Mouse (Mus musculus): ENCODE data around the gene Ank3. TPM values are rescaled to one million over a fixed set of nuclear protein-coding genes. Genes with fewer than 3 reads are reported as not detected.

Ank3 gene
- polyA plus RNA-seq, 1 experiment from 2014 or later: 68.1 TPM

DNA sequence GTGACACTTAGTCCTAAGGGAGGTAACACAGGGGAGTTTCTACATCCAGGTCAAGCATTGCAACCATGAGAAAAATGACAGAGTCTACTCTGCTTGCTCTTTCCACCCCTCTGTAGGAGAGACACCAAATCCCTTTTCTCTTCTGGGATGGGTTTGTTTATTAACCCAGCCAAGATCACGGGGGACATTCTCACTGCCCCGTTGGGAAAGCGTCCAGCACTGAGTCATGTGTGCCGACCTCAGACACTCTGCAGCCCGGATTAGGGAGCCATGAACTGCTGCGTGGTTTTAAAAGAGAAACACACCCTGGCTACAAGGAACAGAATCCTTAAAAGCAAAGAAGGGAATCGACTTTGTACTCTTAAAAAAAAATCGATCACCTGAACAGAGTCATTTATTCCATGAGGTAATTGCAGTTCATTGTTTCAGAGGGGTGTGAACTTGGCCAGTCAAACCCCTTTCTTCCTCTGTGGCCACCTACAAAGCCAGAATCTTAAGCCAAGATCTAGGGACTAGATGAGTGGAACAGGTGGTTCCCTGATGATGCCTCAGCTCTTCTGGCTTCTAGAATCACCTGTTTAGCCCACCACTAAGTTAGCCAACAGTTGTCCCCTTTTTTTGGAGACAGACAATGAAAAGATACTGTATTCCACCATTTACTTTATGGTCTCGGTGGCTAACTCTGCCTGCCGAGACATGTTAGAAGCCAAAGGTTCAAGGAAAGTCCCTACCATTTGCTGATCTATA lies 518.3 kb downstream of the Ank3 start:
- H3K9ac ChIP-seq: no peak overlapping the region
- H3K4me1 ChIP-seq: no peaks in the 10 kb centered on the region
- H3K9me3 ChIP-seq: no peaks in the 10 kb centered on the region
- ATAC-seq (ENCODE audit: low FRiP score): no peak
- H3K4me2 ChIP-seq: no peak overlapping the region
- H3K36me3 ChIP-seq (replicated peaks): no peaks in the 10 kb centered on the region
- no peak overlapping the region for H3K27ac ChIP-seq
- WGBS: 86% methylated on average over 10 of the region's 10 CpGs
- H3K27me3 ChIP-seq: no peaks in the 10 kb centered on the region
- no peak overlapping the region for H3K4me3 ChIP-seq (replicated peaks)

DNA sequence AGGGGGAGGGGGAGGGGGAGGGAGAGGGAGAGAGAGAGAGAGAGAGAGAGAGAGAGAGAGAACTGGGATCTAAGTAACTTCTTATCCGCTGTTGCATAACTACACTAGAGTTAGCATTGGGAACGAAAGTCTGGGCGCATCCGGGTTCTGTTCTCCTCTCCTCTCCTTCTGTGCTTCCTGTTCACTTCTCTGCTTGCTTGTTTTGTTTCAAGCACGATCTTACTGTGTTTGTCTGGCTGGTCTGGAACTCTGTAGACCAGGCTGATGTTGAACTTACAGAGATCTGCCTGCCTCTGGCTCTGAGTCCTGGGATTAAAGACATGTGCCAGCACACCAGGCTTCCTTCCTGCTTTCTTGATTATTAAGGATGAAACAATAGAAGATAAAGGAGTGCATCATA lies 519.1 kb downstream of the Ank3 start:
- H3K9me3 ChIP-seq: no peaks in the 10 kb centered on the region

DNA sequence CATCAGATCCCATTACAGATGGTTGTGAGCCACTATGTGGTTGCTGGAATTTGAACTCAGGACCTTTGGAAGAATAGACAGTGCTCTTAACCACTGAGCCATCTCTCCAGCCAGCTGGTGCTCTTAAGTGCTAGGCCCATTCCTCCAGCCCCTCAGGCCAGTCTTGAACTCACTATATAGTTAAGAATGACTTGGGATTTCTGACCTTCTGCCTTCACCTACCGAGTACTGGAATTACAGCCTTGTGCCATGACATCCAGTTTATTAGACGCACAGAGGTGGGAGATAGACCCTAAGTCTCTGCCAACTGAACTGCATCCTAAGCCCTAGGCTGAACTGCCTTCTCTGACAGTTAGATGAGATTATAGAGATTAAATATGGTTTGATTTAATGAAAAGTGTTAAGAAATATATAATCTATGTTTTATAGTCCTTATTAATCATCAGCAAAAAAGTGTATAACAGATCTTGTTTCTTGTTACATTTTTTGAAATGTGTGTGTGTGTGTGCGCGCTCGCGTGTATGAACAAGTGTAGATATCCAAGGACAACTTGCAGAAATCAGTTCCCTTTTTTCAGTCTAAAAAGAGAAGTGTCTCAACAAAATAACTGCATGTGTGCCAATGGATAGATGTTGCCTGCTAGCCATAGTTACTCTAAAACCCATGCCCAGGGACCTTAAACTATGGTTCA lies 520.0 kb downstream of the Ank3 start:
- Histone ChIP-seq H3K4me3 (replicated peaks) (no peak overlapping the region), H3K27me3 (no peaks in the 10 kb centered on the region), H3K9me3 (no peaks in the 10 kb centered on the region), H3K9ac (no peak overlapping the region), H3K4me2 (no peak overlapping the region), H3K36me3 (replicated peaks) (no peaks in the 10 kb centered on the region), H3K27ac (no peak overlapping the region), H3K4me1 (no peaks in the 10 kb centered on the region)
- no peak for ATAC-seq (ENCODE audit: low FRiP score)
- 98% methylated on average over 6 of the region's 6 CpGs for WGBS

More for the DNA sequence above, 519.1 kb downstream of the Ank3 start:
- Histone ChIP-seq H3K36me3 (replicated peaks) (no peaks in the 10 kb centered on the region), H3K4me1 (no peaks in the 10 kb centered on the region), H3K27ac (no peak overlapping the region), H3K9ac (no peak overlapping the region), H3K4me3 (replicated peaks) (no peak overlapping the region), H3K4me2 (no peak overlapping the region), H3K27me3 (no peaks in the 10 kb centered on the region)
- WGBS: 86% methylated on average over 5 of the region's 5 CpGs
- no peak for ATAC-seq (ENCODE audit: low FRiP score)

DNA sequence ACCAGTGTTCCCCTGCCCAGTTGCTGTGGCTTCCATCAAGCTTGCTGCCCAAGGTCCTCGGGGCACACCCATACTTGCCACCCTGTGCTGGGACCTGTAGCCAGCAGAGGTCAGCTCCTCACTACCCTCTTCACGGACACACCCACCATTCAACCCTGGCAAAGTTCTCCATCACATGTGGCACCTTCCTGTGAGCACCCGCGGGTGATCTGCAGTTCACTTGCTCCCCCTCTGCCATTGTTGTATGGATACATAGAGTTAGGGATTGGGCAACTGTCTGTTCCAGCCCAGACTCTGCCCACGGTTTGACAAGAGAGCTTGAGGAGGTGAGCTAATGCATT lies 520.5 kb downstream of the Ank3 start:
- H3K4me1 ChIP-seq: peaks cover 4% of the 10 kb centered on the region; the same call in 1 of the 2 replicates
- 79% methylated on average over 5 of the region's 5 CpGs for WGBS
- H3K9me3 ChIP-seq: no peaks in the 10 kb centered on the region
- H3K4me2 ChIP-seq: no peak overlapping the region
- H3K9ac ChIP-seq: no peak overlapping the region
- no peak overlapping the region for H3K27ac ChIP-seq
- ATAC-seq (ENCODE audit: low FRiP score): no peak
- H3K36me3 ChIP-seq (replicated peaks): no peaks in the 10 kb centered on the region
- H3K4me3 ChIP-seq (replicated peaks): no peak overlapping the region
- H3K27me3 ChIP-seq: no peaks in the 10 kb centered on the region

DNA sequence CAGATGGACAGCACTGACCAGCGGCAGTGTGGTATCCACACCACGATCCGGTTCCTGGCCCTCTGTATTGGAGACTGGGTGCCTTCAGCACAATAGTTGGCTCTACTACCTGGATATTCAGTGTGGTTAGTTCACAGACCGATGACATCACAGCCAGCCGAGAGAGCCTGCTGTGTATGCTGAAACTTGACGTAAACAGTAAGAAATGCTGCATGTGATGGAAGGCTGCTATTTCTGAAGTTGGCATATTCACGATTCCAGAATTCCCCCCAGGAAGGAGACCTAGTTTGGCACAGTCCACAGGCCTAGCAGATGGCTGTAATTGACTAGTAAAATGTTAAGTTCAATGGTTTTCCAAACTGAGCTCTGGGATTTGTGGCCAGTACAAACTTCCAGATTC lies 521.2 kb downstream of the Ank3 start:
- 87% methylated on average over 7 of the region's 7 CpGs for WGBS
- H3K36me3 ChIP-seq (replicated peaks): no peaks in the 10 kb centered on the region
- peaks cover 10% of the 10 kb centered on the region for H3K4me1 ChIP-seq
- peaks cover under 1% of the 10 kb centered on the region; the same call in 1 of the 2 replicates for H3K27me3 ChIP-seq
- no peaks in the 10 kb centered on the region for H3K9me3 ChIP-seq
- no peak overlapping the region for H3K4me3 ChIP-seq (replicated peaks)
- H3K27ac ChIP-seq: no peak overlapping the region
- no peak for ATAC-seq (ENCODE audit: low FRiP score)
- no peak overlapping the region for H3K9ac ChIP-seq
- no peak overlapping the region for H3K4me2 ChIP-seq

DNA sequence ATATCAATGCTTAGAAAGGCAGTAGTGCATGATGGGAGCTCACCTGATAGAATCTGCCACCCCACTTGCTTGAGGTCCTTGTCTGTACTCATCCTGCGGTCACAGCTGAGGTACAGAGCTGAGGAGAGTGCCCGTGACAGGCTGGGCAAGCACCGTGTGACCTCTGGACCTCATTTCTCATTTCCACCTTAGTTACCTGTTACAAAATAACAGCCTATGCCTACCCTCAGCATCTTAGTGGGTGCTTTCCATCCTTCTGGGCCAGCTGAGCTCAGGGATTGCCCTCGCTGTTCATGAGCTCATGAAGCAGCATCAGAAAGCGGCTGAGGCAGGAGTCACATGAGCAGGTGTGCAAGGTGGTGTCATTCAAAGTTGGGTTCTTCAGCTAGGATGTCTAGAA lies 523.5 kb downstream of the Ank3 start:
- no peak overlapping the region for H3K4me2 ChIP-seq
- WGBS: 92% methylated on average over 5 of the region's 5 CpGs
- peaks cover 7% of the 10 kb centered on the region for H3K27me3 ChIP-seq
- no peak overlapping the region for H3K27ac ChIP-seq
- H3K9ac ChIP-seq: no peak overlapping the region
- H3K9me3 ChIP-seq: no peaks in the 10 kb centered on the region
- H3K36me3 ChIP-seq (replicated peaks): no peaks in the 10 kb centered on the region
- peaks cover 31% of the 10 kb centered on the region for H3K4me1 ChIP-seq
- no peak for ATAC-seq (ENCODE audit: low FRiP score)
- no peak overlapping the region for H3K4me3 ChIP-seq (replicated peaks)

DNA sequence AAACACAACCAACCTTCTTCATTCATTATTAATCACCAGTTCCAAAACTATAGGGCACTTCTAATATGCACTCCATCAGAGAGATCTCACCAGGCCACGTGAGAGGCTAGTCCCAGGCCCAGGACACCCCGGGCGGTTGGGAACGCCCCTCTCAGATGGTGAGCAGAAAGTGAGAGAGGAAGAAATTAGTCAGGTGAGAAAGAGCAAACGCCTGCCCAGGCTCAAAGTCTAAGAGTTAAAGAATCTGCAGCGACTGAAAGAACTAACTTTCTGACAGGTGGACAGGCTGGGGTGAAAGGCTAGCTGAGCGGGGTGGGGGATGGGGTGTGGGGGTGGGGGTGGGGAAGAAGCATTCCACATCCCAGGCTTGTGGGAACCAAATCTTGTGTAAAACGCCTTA lies 525.2 kb downstream of the Ank3 start:
- Histone ChIP-seq H3K4me3 (replicated peaks) (no peak overlapping the region), H3K27me3 (peaks cover 13% of the 10 kb centered on the region), H3K9me3 (no peaks in the 10 kb centered on the region), H3K27ac (no peak overlapping the region), H3K4me1 (peaks cover 39% of the 10 kb centered on the region), H3K9ac (no peak overlapping the region), H3K36me3 (replicated peaks) (no peaks in the 10 kb centered on the region), H3K4me2 (no peak overlapping the region)
- 10% methylated on average over 8 of the region's 8 CpGs for WGBS
- ATAC-seq (ENCODE audit: low FRiP score): no peak

DNA sequence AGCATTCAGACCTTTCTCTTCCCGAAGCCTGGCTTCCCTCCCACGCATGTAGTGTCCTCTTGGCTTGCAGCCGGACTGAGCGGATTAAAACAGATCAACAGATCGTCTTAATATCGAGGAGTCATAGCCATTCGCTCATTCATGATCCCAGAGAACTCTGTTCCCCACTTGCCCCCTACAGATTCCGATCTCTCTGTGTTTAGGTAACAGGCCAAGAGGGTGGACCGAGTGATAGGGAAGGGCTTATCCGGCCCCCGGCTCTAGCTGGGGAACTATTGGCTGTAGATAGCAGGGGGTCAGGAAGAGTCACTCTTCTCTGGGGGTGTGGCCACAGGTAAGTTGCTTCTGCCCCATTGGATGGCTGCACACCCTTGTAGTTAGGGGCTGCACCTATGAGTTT lies 525.7 kb downstream of the Ank3 start:
- Histone ChIP-seq H3K4me1 (peaks cover 39% of the 10 kb centered on the region), H3K4me2 (peak overlapping the region; percentile 53), H3K36me3 (replicated peaks) (no peaks in the 10 kb centered on the region), H3K4me3 (replicated peaks) (peak overlapping the region; percentile 12; the same call in 1 of the 2 replicates), H3K27me3 (peaks cover 13% of the 10 kb centered on the region), H3K9me3 (no peaks in the 10 kb centered on the region), H3K9ac (no peak overlapping the region), H3K27ac (no peak overlapping the region)
- WGBS: 5% methylated on average over 11 of the region's 11 CpGs
- peak; percentile 63; the same call in 1 of the 2 replicates for ATAC-seq (ENCODE audit: low FRiP score)

DNA sequence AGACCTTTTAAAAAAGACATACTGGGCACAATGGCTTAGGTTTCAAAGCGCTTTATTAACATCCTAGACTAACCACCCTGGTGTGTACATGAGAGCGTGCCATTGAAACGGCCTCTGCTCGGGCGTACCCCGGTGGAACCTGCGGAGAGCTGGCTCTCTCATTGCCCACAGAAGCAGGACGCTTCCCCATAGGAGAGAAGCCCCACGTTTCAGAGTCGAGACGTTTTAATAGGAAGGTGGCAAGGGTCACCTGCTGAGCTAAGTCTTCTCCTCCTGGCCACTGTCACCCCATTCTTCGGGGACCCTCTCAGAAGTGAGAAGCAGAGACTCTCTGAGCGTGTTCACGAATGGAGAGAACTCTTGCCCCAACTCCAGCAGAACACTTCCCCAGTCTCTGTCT lies 526.3 kb downstream of the Ank3 start:
- peak overlapping the region; percentile 53 for H3K4me2 ChIP-seq
- H3K4me1 ChIP-seq: peaks cover 39% of the 10 kb centered on the region
- H3K27me3 ChIP-seq: peaks cover 13% of the 10 kb centered on the region
- H3K36me3 ChIP-seq (replicated peaks): no peaks in the 10 kb centered on the region
- H3K4me3 ChIP-seq (replicated peaks): peak overlapping the region; percentile 12
- peak; percentile 60; the same call in 1 of the 2 replicates for ATAC-seq (ENCODE audit: low FRiP score)
- H3K9me3 ChIP-seq: no peaks in the 10 kb centered on the region
- 3% methylated on average over 14 of the region's 14 CpGs for WGBS
- no peak overlapping the region for H3K27ac ChIP-seq
- H3K9ac ChIP-seq: no peak overlapping the region

DNA sequence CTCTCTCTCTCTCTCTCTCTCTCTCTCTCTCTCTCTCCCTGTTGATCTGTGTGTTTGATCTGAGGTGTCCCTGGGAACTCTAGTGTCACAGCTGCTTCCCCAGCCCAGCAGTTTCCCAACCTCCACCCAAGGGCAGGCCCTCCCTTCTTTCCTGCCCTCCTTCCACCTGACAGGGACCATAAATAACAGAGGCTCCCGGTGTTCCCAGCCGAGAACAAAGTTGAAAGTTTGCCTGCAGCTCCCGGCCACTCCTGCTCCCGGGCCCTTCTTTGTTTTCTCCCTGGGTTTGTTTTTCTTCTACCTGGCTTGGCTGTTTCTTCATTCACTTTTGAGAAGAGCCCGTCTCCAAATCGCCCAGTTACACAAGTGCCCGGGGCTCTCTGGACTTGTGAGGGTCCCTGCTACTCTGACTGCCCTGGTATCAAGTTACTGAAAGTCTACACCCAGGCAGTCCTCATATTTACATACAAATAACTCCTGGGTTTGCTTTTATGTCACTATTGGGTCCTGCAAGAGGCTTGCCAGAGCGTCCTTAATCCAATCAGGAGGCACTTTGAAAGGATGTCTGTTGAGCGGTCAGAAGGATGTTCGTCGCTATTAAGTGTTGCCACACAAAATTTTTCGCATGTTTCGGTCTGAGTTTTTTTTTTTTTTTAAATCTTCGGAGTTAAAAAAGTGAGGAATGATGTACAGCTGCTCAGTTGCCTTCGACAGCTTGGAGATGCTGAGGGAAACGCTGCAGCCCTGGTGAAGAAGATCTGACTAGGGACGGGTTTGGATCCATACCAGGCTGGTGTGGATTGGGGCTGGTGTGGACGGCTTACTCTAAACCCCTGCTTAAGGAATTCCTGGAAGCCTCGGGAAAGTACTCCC lies 526.9 kb downstream of the Ank3 start:
- 0 out of 2 replicates have a peak overlapping the region, but pooled peaks have one; percentile 21 for H3K9ac ChIP-seq

DNA sequence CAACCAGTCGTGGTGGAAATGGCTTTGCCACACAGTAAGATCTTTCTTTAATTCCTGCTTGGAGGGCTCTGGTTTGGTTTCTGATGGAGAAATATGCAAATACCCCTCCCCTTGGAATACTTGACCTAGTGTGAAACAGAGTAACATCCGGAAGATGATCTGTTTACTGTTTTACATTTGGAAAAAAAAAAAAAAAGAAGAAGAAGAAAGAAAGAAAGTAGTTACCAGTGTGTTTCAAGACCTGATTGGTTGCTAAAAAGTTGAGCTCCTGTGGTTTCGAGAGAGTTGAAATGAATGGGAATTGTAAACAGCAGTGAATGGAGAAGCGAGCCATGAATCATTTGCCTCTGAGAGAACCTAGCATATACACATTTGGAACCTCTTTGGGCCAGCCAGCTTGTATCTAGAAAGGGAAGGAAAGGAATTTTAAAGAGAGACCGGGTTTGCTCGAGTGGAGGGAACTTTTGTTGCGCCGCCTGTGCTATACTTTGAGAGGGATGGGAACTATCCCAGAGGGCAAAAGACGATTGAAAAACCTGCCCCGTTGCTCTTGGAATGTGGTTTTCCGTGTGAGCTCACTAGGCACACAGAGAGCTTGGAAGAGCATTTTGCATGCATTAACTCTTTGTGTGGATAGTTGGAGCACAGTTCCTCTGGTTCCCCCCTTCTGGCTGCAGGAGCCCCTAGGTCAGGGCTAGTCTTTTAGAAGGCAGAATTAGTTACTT lies 527.7 kb downstream of the Ank3 start:
- Histone ChIP-seq H3K27me3 (peaks cover 13% of the 10 kb centered on the region), H3K36me3 (replicated peaks) (no peaks in the 10 kb centered on the region), H3K27ac (no peak overlapping the region), H3K4me1 (peaks cover 39% of the 10 kb centered on the region), H3K9me3 (no peaks in the 10 kb centered on the region), H3K4me3 (replicated peaks) (peak overlapping the region; percentile 31), H3K9ac (0 out of 2 replicates have a peak overlapping the region, but pooled peaks have one; percentile 21), H3K4me2 (peak overlapping the region; percentile 53)
- under 1% methylated on average over 11 of the region's 11 CpGs for WGBS
- ATAC-seq (ENCODE audit: low FRiP score): no peak

More for the DNA sequence above, 526.9 kb downstream of the Ank3 start:
- peaks cover 39% of the 10 kb centered on the region for H3K4me1 ChIP-seq
- H3K27ac ChIP-seq: no peak overlapping the region
- no peaks in the 10 kb centered on the region for H3K36me3 ChIP-seq (replicated peaks)
- peak overlapping the region; percentile 53 for H3K4me2 ChIP-seq
- no peaks in the 10 kb centered on the region for H3K9me3 ChIP-seq
- under 1% methylated on average over 19 of the region's 19 CpGs for WGBS
- peaks cover 13% of the 10 kb centered on the region for H3K27me3 ChIP-seq
- peak overlapping the region; percentile 31 for H3K4me3 ChIP-seq (replicated peaks)
- peak; percentile 68; the same call in 1 of the 2 replicates for ATAC-seq (ENCODE audit: low FRiP score)
